Mouse (Mus musculus): ENCODE measurements around the gene 2310079G19Rik.

2310079G19Rik gene

DNA sequence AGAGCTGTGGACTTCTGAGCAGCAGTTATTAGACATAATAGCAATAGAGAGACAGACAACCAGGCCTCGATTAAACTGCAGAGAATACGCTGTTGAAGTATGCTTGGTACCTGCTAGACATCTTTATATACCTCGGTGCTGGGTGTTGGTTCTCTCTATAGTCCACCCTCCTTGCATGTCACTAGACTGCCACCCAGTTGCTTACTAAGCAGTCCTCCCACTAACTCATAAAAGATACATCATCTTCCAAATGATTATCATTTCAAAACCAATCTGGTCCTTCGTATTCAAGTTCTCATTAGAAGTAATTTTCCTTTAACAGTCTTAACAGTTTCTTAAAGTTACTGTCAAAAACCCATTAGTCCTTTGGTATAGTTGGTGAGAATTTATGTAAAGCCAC is at the start of gene 2310079G19Rik:
Gene 2310079G19Rik, minus strand, starts transcription at position 101 of the 400 bp plus-strand sequence.
- ATAC-seq (ENCODE audit: low TSS enrichment), result no peak

- ATAC-seq (ENCODE audit: low TSS enrichment), result no peak
Measured at GRCm38 (mm10) chr16:88671571-88671970, 44.1 kb upstream of the 2310079G19Rik start, which contains the start of gene Krtap27-1. TSS of gene Krtap27-1 (minus strand) at chr16:88671671.

DNA sequence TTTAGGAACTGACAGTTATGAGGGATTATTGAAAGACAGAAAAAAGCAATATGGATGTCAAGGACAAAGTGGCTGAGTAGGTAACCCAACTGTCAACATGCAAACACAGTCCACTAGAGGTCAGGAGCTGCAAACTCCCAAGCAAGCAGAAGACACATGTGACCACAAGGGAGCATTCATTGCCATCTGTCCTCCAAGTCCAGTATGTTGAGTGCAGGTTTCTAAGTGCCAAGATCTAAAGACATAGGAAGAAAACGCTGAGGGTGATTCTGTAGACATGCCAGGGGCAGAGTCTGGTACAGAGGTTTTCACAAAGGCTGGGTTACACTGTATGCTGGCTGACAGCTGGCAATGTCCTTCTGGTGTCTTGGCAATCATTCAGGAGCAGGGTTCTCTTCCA is 30.0 kb upstream of the 2310079G19Rik start:
- ATAC-seq (ENCODE audit: low TSS enrichment), result no peak

- ATAC-seq (ENCODE audit: low TSS enrichment), result no peak
Measured at GRCm38 (mm10) chr16:88651952-88652351, 24.5 kb upstream of the 2310079G19Rik start.

DNA sequence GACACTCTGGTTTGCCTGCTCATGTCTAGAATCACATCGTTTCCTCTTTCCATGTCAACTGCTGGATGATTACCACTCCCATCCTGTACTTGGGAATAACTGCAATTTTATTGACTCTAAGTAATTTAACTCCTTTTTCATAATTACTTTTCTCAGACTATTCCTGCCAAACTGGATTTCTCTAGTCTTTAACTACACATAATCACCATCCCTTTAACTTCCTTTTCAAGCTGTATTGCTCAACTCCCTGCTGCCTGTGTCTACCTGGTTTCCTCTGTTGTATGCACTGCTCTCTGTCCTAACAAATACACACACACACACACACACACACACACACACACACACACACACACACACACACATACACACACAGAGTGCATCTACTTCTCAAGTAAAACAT is 23.6 kb upstream of the 2310079G19Rik start:
- no peak for ATAC-seq (ENCODE audit: low TSS enrichment)

- ATAC-seq (ENCODE audit: low TSS enrichment), result no peak
Measured at GRCm38 (mm10) chr16:88647358-88647846, 19.9 kb upstream of the 2310079G19Rik start, which contains the start of gene Krtap26-1. TSS of gene Krtap26-1 (minus strand) at chr16:88647796.

- ATAC-seq (ENCODE audit: low TSS enrichment), result no peak
Measured at GRCm38 (mm10) chr16:88646366-88647111, 19.1 kb upstream of the 2310079G19Rik start.

DNA sequence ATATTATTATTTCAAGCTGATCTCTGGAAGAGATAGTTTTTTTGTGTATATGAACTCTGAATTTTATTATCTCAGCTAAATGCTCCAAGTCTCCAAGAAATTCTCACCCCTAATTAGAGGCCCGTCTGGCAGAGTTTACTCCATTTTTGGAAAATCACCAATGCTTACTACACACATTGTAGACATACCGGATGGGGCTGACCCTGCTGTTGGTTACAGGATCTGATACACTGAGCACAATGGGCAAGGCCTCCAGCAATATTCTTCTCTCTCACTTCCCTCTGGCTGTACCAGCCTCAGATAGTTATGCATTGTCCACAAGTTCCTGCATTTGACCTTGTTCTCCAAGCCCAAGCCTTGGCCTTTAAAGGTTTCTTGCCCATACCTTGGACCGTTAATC is 12.6 kb upstream of the 2310079G19Rik start:
- no peak for ATAC-seq (ENCODE audit: low TSS enrichment)

DNA sequence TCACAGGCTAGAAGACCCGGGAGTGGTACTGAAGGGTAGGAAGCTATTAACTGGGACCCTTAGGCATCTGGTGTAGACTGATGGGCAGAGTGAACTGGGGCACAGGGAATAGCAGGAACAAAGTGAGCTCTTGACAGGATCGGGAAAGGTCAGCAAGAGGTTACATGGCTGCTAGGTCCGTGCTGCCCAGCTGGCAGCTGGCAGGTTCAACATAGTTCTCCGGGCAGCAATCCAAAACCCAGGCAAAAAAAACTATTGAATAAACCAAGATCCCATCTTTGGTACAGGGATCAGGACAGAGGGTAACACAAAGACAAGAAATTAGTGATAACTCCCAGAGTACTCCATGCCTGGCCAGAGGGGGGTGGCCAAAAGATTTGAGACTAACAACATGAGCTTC is 7.7 kb upstream of the 2310079G19Rik start:
- no peak for ATAC-seq (ENCODE audit: low TSS enrichment)

- no peak for ATAC-seq (ENCODE audit: low TSS enrichment)
Measured at GRCm38 (mm10) chr16:88631474-88631873, 4.0 kb upstream of the 2310079G19Rik start.

GRCm38 (mm10) chr16:88612712-88613111 is 14.8 kb downstream of the 2310079G19Rik start:
- no peak for ATAC-seq (ENCODE audit: low TSS enrichment)

- ATAC-seq (ENCODE audit: low TSS enrichment), result no peak
Measured at GRCm38 (mm10) chr16:88611922-88612321, 15.5 kb downstream of the 2310079G19Rik start, which contains the start of gene Krtap24-1. TSS of gene Krtap24-1 (minus strand) at chr16:88612279.

DNA sequence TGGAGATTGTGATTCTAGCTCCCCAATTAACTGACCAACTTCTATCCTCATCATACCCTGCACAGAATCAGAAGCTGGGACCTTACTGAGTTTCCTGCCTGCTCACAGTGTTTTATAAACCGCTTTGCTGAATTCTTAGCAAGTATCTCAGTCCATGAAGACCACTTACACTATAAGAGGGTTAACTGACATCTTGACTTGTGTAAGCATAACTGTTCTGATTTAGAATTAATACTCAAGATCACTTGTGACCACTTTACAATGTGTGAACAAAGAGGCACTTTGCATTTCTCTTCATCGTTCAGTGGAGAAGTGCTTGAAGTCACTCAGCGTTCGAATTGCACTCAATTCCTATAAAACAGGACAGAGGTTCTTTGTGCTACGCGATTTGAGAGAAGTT is 22.9 kb downstream of the 2310079G19Rik start:
- no peak for ATAC-seq (ENCODE audit: low TSS enrichment)

DNA sequence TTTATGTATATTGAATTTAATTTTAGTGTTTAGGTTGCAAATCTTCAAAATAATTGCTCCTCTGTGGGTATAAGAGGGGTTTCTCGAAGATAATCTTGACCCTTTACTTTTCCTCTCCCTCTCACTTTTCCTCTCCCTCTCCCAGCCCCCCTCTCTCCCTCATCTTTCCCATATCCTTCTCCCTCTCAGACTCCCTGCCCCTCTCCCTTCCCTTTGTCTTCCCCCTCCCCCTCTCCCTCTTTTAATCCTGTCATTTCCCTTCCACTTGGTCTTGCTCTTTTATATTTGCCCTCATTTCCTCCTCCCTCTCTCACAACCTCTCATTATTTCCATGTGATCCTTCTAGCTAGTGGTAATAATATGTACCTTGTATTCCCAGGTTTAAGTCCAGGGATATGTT is 25.0 kb downstream of the 2310079G19Rik start:
- ATAC-seq (ENCODE audit: low TSS enrichment), result no peak

DNA sequence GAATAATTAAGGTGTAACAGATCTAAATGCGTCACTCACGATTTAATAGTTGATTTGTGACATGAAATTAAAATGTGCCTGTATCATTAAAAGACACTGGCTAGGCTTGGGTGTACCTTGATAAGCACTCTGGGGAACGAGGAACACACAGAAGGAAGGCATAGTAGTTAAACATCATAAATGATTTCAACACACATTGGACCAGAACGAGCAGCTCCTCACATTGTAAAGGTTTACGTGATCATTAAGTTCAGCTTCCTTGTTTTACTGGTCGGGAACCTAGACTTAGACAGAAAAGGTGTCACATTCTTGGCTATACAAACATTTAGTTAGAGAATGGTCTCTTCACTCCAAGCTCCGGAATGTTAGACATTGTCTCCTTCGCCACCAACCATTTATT is 27.2 kb downstream of the 2310079G19Rik start:
- ATAC-seq (ENCODE audit: low TSS enrichment), result no peak

DNA sequence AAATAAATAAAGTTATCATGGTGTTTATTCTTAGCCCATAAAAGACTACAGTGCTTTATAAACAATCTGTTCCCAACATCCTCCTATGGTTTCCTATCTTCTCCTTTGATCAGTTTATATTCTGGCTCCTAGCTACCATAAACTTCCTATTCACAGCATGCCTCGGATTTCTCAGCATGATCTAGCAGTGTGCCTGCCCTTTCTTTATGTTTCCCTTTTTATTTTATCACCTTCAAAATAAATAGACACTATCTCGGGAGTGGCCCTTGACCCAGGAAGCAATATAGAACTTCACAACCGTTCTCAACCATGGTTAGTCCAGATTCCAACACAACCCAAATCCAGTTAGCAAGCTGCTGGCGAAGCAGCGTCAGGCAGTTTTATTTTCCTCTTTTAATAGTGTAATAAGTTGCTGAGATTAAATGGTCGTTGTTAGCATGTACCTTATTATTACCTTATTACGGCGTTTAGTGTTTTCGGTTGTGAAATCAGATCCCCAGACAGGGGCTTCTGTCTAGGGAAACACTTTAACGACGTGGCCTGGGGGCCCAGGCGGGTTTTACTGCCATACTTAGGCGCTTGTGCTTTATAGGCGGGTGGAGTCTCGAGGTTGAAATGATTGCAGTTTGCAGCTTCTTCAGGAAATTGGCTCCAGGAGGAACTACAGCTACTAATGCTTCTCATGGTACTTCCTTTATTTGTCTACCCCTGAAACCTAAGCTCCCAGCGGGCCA is 27.8 kb downstream of the 2310079G19Rik start:
- ATAC-seq (ENCODE audit: low TSS enrichment), result no peak

GRCm38 (mm10) chr16:88592758-88593157 is 34.7 kb downstream of the 2310079G19Rik start:
- ATAC-seq (ENCODE audit: low TSS enrichment), result no peak

DNA sequence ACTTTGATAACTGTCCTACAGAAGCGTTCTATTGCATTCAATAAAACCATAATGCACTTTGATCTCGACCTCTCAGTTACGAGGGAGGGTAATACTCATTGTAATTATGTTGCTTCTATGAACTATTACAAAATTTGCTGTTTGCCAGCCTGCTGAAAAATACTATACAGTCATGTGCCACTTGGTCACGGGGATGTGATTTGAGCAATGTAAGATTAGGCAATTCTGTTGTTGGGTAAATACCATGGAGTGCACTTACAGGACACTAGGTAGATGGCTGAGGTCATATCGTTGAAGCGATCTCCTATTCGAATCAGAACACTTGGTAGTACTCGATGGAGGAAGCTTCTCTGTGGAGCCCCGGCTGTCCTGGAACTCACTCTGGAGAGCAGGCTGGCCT is 44.1 kb downstream of the 2310079G19Rik start:
- ATAC-seq (ENCODE audit: low TSS enrichment), result no peak

Data from frontal cortex, adult (tissue).